Mouse (Mus musculus) adrenal gland, postnatal 25 days (tissue): ENCODE results near the gene Wipi1. TPM values are rescaled to one million over a fixed set of nuclear protein-coding genes. Genes with fewer than 3 reads are reported as not detected.

Experiments
- DNase-seq: peaks from one replicate; pipeline ENCODE4 v3.0.0; 2021; ENCODE audit warnings: mixed read lengths
- total RNA-seq: library from RNA; stranded (reverse); gene quantifications from 2 replicates; pipeline ENCODE4 v1.2.3, GENCODE M21; 2021

The Wipi1 gene
- total RNA-seq, 1 experiment from 2014 or later: 65.8 TPM

GRCm38 (mm10) chr11:109619055-109619454, 7.3 kb upstream of the Wipi1 start:
- peak; percentile 72 for DNase-seq

- DNase-seq: no peak
These were observed 5.0 kb upstream of the Wipi1 start for GRCm38 (mm10) chr11:109616766-109617165.

GRCm38 (mm10) chr11:109616352-109616751, 4.6 kb upstream of the Wipi1 start:
- no peak for DNase-seq

GRCm38 (mm10) chr11:109615286-109615685, 3.5 kb upstream of the Wipi1 start:
- DNase-seq: no peak

- DNase-seq: no peak
These were observed 1.2 kb upstream of the Wipi1 start for GRCm38 (mm10) chr11:109612871-109613529.

- no peak for DNase-seq
These were observed 918 bp downstream of the Wipi1 start for GRCm38 (mm10) chr11:109610795-109611302.

GRCm38 (mm10) chr11:109610046-109610794, 1.5 kb downstream of the Wipi1 start:
- no peak for DNase-seq

- DNase-seq: no peak
These were observed 2.7 kb downstream of the Wipi1 start for GRCm38 (mm10) chr11:109608976-109609625.

- no peak for DNase-seq
These were observed 4.2 kb downstream of the Wipi1 start for GRCm38 (mm10) chr11:109607600-109607999.

- no peak for DNase-seq
These were observed 12.8 kb downstream of the Wipi1 start for GRCm38 (mm10) chr11:109598778-109599570.

GRCm38 (mm10) chr11:109594761-109595160, 17.0 kb downstream of the Wipi1 start:
- DNase-seq: no peak

- no peak for DNase-seq
These were observed 18.4 kb downstream of the Wipi1 start for GRCm38 (mm10) chr11:109593200-109593981.

GRCm38 (mm10) chr11:109591511-109591910, 20.3 kb downstream of the Wipi1 start:
- no peak for DNase-seq

GRCm38 (mm10) chr11:109590012-109590411, 21.8 kb downstream of the Wipi1 start:
- DNase-seq: no peak

- no peak for DNase-seq
These were observed 24.0 kb downstream of the Wipi1 start for GRCm38 (mm10) chr11:109587638-109588374.

GRCm38 (mm10) chr11:109587019-109587418, 24.7 kb downstream of the Wipi1 start:
- DNase-seq: no peak

- DNase-seq: no peak
These were observed 25.3 kb downstream of the Wipi1 start for GRCm38 (mm10) chr11:109586424-109586823.

- peak; percentile 67 for DNase-seq
These were observed 26.7 kb downstream of the Wipi1 start for GRCm38 (mm10) chr11:109584843-109585713.

- DNase-seq: no peak
These were observed 27.8 kb downstream of the Wipi1 start for GRCm38 (mm10) chr11:109583986-109584385.

GRCm38 (mm10) chr11:109579999-109580398, 31.8 kb downstream of the Wipi1 start:
- DNase-seq: no peak
